Mouse (Mus musculus) megakaryocyte, embryonic 14.5 days (primary cell): Measurements from ENCODE around the gene Wwc1.

Experiments used
- FLI1 ChIP-seq: IDR thresholded peaks from 2 replicates; pipeline ENCODE4 v1.6.1; 2012; ENCODE audit warnings: low read length, inconsistent platforms, mixed read lengths
- GATA1 ChIP-seq: IDR thresholded peaks from 3 replicates; pipeline ENCODE4 v1.6.1; 2012; ENCODE audit warnings: mixed read lengths, low read length, inconsistent platforms, borderline replicate concordance

- TF ChIP-seq FLI1: no peak
- no peak for TF ChIP-seq GATA1
Observed at GRCm38 (mm10) chr11:35899946-35900345, 80.4 kb downstream of the Wwc1 start.
